Mouse (Mus musculus) heart, adult 18-20 months (tissue): ENCODE measurements around the gene Traf4. TPM values are rescaled to one million over a fixed set of nuclear protein-coding genes. Genes with fewer than 3 reads are reported as not detected.

Experiments
- DNase-seq, 2 experiments: peaks; one replicate each; pipeline ENCODE4 v3.0.0; 2021 to 2022; ENCODE audit warnings: mixed read lengths in 1 of 2
- total RNA-seq, 2 experiments: library from RNA; stranded (reverse); gene quantifications; 2 replicates each; pipeline ENCODE4 v1.2.3; 2021

The Traf4 gene
- total RNA-seq, 2 experiments from 2014 or later: 3.2 to 4.6 TPM

- DNase-seq: peak; percentile 91
These were observed 17.8 kb upstream of the Traf4 start, which contains the start of gene Rpl23a for GRCm38 (mm10) chr11:78182961-78183844. Gene Rpl23a, minus strand, starts transcription at chr11:78183584.

- DNase-seq: no peak
These were observed 17.1 kb upstream of the Traf4 start for GRCm38 (mm10) chr11:78182450-78182849.

- no peak for DNase-seq
These were observed 16.5 kb upstream of the Traf4 start for GRCm38 (mm10) chr11:78181830-78182357.

- DNase-seq: no peak
These were observed 14.8 kb upstream of the Traf4 start for GRCm38 (mm10) chr11:78180081-78180761.

GRCm38 (mm10) chr11:78179438-78179999 is 14.1 kb upstream of the Traf4 start:
- no peak for DNase-seq

GRCm38 (mm10) chr11:78178859-78179437 is 13.6 kb upstream of the Traf4 start:
- peak; percentile 57 to 68 for DNase-seq

GRCm38 (mm10) chr11:78177903-78178858 is 12.8 kb upstream of the Traf4 start:
- DNase-seq: peak; percentile 97

- no peak for DNase-seq
These were observed 12.0 kb upstream of the Traf4 start for GRCm38 (mm10) chr11:78177437-78177836.

GRCm38 (mm10) chr11:78176905-78177331 is 11.5 kb upstream of the Traf4 start:
- DNase-seq: no peak

- DNase-seq: peak; percentile 95 to 96
These were observed 11.0 kb upstream of the Traf4 start, which contains the start of the genes Nek8 and Tlcd1 for GRCm38 (mm10) chr11:78176402-78176862. Gene Nek8, minus strand, starts transcription at chr11:78176675. Gene Tlcd1, plus strand, starts transcription at chr11:78176711.

- no peak for DNase-seq
These were observed 10.5 kb upstream of the Traf4 start for GRCm38 (mm10) chr11:78175771-78176401.

- no peak for DNase-seq
These were observed 9.1 kb upstream of the Traf4 start for GRCm38 (mm10) chr11:78174506-78174905.

GRCm38 (mm10) chr11:78172748-78173383 is 7.5 kb upstream of the Traf4 start:
- DNase-seq: no peak

GRCm38 (mm10) chr11:78172034-78172747 is 6.8 kb upstream of the Traf4 start:
- no peak for DNase-seq

- no peak for DNase-seq
These were observed 5.9 kb upstream of the Traf4 start for GRCm38 (mm10) chr11:78171328-78171727.

GRCm38 (mm10) chr11:78170306-78170705 is 4.9 kb upstream of the Traf4 start:
- no peak for DNase-seq

GRCm38 (mm10) chr11:78168541-78169468 is 3.4 kb upstream of the Traf4 start:
- no peak for DNase-seq
